Mouse (Mus musculus) kidney, adult 18-20 months (tissue): ENCODE measurements around the gene Olfr547.
"Not testable (repeated sequence)": the region's sequence is repeated elsewhere in the genome, so short reads cannot be mapped to it uniquely, and the experiment has no call there.

ENCODE experiments used
- DNase-seq: peaks from one replicate; pipeline ENCODE4 v3.0.0; 2021

Gene Olfr547

DNA sequence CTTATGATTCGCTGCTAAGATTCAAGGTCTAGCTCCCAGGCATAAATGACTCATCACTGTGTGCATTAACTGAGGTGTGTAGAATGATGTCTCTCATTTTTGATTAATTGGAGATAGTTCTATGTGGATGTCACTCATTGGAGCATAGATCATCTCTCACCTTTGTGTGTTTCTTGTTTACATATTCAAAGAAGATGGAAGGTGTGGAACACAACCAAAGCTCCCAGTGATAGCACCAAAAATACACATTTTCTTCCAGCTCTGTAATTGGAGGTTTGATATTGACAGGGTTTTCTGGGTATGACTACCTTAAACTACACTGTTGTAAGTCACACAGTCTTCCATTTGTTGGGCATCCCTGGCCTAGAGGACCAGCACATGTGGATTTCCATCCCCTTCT lies at the start of gene Olfr547:
Olfr547 (plus strand) TSS at position 301 of the 400 bp plus-strand sequence.
- no peak for DNase-seq

DNA sequence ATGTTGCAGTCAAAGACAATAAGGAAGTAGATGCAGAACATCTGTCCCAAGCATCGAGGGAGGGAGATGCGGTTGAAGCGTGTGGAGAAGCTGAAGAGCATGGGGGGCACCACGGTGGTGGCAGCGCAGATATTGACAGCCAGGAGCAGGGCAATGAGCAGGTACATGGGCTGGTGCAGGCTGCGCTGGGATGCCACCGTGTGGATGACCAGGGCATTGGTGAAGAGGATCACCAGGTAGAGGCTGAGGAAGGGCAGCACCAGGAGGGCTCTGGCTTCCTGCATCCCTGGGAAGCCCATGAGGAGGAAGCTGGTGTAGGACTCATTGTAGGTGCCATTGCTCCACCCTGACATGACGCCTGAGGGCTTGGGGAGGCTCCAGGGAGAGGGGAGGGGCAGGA lies 49.8 kb upstream of the Olfr547 start:
- DNase-seq: not testable (repeated sequence)

DNA sequence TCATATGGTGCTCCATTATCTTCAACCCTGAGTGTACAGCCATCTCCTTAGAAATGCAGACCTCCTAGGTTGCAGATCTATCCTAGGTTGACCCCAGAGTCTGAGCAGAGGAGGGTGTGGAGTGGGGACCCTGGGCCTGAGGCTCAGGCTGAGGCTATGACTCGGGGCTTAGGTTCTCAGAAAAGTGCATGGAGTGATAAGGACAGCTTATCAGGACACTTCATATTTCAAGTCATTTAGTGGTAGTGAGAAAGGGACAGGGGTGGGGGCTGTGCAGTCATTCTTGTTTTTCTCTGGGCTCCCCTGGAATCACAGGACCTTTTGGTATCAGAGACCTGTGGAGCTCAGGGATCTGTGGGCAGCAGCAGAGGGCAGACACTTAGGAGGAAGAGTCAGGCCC lies 48.4 kb upstream of the Olfr547 start:
- DNase-seq: no peak

DNA sequence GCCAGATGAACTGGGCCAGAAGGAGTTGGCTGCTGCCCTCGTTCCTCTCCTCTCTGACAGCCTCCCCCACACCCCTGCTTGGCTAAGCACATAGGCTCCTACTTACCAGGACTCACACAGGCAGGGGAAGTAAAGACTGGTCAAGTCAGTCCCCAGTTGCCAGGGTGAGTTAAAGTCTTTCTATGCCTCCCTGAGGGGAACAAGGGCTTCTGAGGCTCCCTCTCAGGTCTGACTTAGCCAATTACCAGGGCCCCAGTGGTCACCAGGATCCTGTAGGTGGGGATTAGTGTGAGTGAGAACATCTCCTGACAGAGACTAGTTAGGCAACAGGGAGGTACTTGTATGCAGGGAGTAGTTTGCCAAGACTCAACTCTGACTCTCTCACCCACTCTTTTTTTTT lies 46.4 kb upstream of the Olfr547 start, which contains the start of gene Olfr544:
Olfr544 (minus strand) TSS at position 153 of the 400 bp plus-strand sequence.
- DNase-seq: no peak

DNA sequence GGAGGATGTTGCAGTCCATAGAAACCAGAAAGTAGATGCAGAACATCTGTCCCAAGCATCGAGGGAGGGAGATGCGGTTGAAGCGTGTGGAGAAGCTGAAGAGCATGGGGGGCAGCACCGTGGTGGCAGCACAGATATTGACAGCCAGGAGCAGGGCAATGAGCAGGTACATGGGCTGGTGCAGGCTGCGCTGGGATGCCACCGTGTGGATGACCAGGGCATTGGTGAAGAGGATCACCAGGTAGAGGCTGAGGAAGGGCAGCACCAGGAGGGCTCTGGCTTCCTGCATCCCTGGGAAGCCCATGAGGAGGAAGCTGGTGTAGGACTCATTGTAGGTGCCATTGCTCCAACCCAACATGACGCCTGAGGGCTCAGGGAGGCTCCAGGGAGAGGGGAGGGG lies 40.1 kb upstream of the Olfr547 start:
- not testable (repeated sequence) for DNase-seq

DNA sequence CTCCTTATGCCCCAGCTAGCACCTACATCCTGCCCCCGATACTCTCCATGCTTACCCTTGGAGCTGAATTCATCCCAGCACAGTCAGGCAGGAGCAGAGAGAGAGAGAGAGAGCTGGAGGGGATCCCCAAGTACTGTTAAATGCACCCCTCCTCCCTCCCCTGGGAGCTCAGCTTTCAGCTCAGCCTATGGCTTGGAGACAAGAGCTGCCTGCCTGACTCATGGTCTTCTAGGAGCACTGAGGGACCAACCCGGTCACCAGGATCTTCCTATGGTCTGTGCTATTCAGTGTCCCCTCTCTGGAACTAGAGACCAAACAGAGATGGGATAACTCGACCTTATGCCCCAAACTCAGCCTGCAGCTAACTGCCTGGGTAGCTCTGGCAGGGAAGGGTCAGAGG lies 35.1 kb upstream of the Olfr547 start, which contains the start of gene Olfr545:
Olfr545 (minus strand) TSS at position 101 of the 400 bp plus-strand sequence.
- no peak for DNase-seq

DNA sequence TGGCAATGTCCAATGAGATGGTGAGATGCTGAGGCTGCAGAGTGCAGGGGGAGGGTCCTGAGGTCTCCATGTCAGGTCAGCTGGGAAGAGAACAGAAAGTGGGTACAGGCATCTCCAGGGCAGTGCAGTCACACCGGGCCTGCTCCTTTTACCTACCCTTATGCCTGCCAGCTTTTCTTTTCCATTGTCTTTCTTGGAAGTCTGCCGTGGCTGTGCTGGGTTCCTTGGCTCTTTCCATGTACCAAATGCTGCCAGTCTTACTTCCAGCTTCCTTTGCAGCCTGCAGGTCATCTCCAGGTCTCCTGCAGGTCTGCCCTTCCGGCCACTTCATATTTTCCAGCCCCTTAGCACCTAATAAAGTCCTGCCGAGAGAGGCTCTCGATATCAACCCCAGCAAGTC lies 32.6 kb upstream of the Olfr547 start:
- no peak for DNase-seq

DNA sequence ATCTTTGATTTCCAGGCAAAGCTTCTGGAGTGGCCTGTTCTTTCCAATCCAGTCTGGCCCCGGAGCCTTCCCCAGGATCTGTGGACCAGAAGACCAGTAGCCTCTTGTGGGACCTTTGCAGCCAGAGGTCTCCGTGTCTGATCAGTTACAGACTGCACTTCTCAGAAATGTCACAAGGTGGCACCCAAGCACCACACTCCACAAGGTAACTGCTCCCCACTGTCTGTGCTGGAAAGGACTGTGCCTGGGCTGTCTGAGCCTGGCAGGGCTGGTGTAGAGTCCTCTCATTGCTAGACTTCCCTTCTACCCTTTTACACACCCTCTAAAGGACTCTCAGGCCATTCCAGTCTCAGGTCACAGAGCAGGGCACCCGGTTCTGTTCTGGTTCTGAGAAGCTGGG lies 27.7 kb upstream of the Olfr547 start:
- DNase-seq: peak; percentile 82

DNA sequence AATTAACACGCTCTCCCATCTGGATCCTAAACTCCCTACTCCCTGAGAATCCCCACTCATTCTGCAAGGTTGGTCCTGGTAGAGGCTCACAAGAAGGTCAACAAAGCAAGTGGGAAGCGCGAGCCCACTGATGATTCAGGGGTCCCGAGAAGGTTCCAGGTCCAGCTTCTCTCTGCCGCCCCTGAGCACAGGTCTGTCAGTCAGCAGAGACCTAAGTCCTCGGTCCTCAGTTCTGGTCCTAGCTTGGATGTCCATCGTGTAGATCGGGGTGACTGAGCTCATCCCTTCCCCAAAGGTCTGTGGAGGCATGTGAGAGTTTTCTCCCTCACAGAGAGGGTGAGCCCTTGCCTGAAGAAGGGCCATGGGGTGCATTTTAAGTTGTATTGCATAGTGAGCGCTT lies 26.5 kb upstream of the Olfr547 start:
- DNase-seq: no peak

DNA sequence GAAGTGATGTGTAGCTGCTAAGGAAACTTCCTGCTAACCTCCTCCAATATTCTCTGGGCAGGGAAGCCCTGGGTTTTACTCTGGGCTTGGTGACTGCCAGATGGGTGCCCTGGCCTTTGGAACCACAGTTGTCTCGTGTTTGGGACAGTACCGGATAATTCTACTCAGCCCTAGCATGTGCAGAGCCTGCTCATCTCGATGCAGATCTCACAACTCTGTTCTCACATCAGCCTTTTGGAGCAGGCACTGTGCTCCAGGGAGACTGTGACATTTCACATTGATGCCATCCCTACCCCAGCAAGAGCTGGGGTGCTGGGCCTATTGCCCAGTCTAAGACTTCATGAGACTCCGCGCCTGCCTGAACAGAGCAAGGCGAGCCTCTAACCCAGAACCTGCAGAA lies 25.9 kb upstream of the Olfr547 start:
- no peak for DNase-seq

DNA sequence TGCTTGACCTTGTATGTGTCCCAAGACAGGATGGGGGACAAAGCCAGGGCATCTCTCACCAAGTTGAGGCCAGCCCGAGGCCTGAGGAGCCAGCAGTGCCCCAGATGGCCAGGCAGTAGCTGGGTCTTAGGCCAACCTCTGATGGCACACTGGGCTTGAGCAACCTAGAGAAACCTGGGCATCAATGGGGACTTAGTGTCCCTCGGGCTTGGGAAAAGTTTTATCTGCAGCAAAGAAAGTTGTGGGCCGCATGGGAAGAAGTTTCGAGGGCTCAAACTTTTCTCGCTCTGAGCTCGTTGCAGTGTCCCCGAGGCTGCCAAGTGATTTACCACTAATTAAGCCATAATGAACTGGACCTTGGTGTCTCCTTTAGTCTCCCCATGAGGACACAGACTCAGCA lies 24.8 kb upstream of the Olfr547 start:
- no peak for DNase-seq

DNA sequence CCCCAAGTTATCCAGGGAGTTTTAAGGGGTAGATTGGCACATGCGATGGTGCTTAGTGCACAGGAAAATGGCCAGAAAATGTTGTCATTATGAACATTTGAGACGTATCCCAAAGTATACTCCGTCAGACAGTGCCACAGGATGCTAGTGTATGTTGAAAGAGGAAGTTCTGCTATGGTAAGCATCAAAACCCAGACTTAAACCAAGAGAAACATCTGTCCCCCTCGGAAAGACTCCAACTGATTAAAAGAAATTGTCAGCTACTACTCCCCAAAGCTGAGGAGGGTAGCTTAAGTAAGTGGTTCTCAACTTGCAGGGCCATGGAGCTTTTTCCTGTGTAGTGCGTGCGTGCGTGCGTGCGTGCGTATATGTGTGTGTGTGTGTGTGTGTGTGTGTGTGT lies 22.6 kb upstream of the Olfr547 start:
- no peak for DNase-seq

DNA sequence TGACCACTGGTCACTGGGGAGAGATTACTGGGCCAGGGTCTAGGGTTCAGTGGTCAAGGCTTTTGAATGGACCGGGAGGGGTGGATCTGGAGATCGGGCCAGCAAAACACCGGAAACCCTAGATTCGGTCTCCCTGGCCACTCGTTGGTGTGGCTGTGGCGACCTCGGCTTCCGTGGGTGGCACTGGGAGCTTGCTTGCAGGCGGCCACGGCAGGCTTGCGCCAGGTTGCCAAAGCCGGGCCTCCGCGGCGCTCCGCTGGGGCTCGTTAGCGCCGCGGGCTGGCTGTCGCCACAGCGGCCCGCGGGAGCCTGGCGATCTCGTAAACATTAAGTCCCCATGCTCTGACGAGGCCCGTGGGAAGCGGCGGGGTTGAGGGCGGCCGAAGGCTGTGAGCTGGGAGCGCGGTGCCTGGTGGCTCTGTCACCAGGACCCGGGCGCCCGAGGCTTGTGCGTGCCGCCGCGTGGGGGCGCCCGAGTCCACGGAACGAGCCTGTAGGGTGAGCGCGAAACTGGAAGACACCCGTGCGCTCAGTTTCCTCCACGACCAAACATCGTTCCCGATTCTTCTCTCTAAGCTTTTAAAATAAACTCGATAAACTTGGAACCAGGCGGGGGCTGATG lies 21.6 kb upstream of the Olfr547 start:
- DNase-seq: peak; percentile 86

DNA sequence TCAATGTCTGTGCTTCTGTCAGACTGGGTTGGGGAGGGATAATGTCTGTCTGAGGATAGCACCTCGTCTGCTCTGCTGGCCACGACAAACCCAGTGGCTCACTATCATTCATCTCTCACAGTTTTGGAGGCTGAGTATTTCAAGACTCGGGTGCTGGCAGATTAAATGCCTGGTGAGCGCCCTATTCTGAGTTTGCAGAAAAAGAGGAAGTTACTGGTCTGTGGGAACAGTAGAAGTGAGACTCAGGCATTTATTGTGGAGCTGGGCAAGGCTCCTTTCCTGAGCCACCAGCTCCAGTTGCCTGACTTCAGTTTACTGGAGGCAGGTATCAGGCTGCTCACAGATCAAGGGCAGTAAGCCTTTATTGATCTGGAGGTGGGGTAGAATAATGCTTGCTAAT lies 20.4 kb upstream of the Olfr547 start:
- DNase-seq: no peak

DNA sequence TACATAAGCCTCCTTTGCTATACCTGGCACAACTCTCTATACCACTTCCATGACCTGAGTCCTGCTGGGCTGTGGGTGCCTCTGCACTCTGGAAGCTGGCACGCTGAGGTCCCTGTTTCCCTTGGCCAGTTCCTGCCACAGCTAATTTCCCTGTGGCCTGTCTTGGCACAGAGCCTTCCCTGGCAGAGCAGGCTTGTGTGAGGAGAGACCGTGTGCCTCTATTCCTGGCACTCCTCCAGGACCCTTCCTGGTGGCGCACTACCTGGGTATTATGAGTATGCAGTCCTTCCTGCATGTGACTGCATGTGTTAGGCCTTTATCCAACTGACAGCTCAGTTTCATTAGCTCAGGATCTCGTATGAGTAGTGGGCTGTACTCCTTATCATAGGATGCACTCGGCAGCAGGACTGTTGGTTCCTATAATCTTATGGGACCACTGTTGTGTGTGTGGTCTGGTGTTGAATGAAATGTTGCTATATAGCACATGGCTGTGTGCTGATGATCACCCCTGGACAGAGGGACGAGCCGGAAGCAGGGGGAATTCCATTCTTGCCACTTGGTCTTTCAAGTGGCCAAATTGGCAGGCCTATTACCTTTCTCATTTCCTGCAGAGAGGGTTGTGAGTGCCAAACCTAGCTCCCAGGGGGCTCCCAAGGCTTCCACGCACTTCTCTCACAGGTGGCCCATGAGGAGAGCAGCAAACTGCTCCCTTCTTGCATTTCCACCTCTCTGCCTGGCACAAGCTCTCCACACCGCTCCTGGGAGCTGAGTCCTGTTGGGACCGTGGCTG lies 18.1 kb upstream of the Olfr547 start:
- DNase-seq: no peak

DNA sequence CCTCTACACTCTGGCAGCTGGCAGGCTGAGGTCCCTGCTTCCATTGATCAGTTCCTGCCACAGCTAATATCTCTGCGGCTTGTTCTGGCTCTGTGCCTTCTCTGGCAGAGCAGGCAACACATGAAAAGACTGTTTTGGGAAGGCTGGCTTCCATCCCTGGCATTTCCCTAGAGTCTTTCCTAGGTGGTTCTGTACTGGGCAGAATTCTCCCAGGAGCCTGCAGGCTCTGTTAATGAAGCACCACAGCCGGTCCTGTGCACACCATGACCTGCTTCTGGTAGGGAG lies 17.6 kb upstream of the Olfr547 start:
- no peak for DNase-seq

DNA sequence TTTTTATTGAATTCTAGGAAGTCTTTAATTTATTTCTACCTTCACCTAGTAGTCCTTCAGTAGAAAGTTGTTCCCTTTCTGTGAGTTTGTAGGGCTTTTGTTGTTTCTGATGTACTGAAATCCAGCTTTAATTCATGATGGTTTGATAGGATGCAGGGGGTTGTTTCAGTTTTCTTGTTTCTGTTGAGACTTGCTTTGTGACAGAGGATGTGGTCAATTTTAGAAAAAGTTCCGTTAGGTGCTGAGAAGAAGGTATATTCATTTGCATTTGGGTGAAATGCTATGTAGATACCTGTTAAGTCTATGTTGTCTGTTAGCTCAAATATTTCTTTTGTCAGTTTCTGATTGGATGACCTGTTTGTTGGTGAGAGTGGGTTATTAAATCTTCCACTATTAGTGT lies 5.5 kb upstream of the Olfr547 start:
- DNase-seq: no peak

DNA sequence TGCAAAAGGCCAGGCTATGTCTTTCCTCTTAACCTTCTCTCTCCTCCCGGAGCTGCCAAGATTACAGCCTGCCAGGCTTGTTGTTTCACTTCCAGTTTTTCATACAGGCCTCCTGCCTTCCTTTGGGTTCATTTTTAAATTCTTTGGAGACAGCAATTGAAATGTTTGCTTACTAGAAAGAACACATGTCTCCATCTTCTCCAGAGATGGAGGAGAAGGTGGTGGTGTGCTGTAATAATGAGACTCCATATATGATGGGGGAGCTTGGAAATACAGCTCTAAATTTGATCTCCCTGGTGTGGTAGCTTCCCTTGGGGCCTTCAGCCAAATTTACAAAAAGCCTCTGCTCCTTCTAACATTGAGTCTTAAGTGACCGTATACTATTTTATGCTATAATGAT lies 6.0 kb downstream of the Olfr547 start, which contains the start of gene Olfr548-ps1:
Olfr548-ps1 (plus strand) TSS at position 301 of the 400 bp plus-strand sequence.
- DNase-seq: no peak

DNA sequence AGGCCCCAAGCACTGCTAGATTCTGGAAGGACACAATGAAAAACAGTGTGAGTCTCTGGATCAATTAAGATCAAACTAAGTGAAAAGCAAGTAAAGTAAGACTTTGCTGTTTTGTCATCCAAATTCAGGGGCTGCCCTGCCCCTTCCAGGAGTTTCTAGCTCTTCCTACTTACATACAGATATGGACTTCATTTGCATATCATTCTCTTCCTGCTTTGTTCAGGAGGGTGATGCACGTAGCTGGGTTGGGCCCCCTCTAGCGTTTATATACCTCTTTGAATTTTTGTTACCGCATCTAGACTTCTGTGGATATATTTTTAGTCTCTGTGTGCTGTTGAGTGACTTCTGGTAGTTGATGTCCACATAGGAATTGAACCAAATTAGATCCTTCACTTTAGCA lies 6.7 kb downstream of the Olfr547 start:
- DNase-seq: no peak

DNA sequence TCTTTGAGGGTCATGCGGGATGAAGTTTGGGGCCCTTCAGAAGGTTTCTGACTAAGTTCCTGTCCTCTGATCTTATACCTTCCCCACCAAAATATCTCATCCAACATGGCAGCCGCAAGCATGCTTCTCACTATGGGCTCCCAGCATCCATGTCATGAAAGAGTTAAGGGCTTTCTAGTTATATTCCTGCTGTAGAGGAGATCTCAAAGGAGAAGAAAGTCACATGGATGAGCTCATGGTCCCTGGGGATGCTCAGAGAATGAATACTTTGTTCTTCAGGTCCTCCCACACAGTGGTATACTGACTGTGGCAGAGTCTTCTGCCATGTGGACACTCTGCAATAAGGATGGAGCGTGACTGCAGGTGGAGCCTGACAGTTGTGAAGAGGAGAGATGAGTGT lies 15.0 kb downstream of the Olfr547 start, which contains the start of gene Olfr549:
Olfr549 (plus strand) TSS at position 301 of the 400 bp plus-strand sequence.
- no peak for DNase-seq

DNA sequence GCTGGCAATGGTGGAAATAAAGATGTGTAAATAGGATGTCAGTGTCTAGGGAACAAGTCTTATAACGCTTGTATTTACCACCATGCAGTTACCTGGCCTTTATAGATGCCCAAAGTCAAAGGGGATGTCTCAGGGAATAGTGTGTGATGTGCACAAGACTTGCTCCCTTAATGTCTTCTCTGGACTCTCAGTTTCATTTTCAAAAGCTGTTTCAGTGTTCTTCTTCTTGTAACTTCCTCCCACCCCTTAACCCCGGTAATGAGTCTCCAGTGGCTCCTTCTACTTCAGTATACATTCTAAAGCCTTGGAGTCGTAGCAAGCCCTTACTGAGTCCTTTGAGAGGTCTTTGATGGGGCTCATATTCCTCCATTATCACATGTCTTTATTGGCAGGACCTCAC lies 18.7 kb downstream of the Olfr547 start:
- DNase-seq: no peak

DNA sequence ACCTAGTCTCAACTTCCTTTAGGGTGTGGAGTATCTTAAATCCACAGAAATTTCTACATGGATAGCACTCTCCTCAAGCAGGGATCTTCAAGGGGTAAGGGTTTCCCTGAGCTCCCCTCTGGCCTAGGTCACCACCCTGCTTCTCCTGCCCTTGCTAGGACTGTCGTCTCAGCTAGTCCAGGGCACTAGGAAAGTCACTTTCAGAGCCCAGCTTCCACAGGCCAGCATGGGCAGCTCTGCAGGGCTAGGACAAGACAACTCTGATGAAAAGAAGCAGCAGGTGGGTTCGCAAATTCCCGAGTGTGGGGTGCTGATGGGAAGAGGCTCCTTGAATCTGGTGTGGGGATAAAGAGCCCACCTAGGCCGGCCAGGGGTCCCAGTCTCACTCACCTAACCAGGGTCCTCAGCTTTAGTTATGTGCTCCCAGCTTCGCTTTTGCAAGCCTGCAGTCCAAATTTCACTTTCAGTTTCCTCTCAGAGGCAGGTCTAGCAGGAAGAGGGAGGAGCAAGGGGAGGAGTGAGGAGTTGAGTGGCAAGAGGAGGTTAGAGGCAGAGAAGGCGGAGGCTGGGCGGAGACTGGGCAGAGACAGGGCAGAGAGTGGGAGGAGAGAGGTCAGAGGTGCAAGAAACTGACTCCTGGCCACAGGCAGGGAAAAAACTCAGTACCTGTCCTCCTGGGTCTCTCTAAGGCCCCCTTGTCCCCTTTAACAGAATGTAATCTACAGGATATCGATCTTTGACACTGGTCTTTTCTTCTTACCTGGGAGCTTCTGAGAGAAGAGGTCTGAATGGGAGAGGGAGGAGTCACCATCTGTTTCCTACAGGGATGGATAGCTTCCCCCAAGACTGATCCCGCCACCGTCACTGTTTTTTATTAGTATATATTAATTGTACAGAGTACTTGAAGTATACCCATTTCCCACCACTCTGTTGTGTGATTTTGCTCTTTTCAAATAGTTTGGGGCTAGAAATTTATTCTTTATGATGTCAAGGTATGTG lies 30.7 kb downstream of the Olfr547 start, which contains the start of gene Trim21:
Trim21 (minus strand) TSS at position 488 of the 999 bp plus-strand sequence.
- DNase-seq: peak; percentile 91

DNA sequence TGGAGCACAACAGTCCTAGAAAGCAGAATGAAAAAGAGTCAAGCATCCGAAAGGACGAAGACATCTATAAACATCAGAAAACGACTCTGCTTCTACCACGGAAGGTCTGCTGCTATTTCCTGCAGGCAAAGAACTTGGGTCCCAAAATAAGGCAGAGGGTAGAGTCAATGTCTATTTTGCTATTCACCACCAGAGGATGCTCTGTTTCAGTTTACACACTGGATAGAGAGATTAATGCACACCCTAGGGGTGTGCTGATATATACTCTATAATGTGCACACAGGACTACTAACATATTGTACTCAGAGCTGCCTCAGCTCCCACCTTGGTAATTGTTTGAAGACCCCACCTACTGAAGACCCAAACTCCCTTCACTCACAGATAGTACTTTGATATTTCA lies 31.7 kb downstream of the Olfr547 start:
- no peak for DNase-seq
